Mouse (Mus musculus) gastrocnemius, postnatal 25 days (tissue): ENCODE results near the gene Fbxo6. TPM values are rescaled to one million over a fixed set of nuclear protein-coding genes. Genes with fewer than 3 reads are reported as not detected.

Source experiments
- microRNA-seq, 2 experiments: library from miRNA; unstranded; fragments of <30 nt; microRNA quantifications; one replicate each; pipeline ENCODE4 v1.2.0; 2021; ENCODE audit warnings: borderline replicate concordance in 2 of 2
- total RNA-seq, 2 experiments: library from RNA; stranded (reverse); gene quantifications; 1 replicate in 1 of 2; 2 replicates in 1 of 2; pipeline ENCODE4 v1.2.3; 2021

Fbxo6 gene
- total RNA-seq, 2 experiments from 2014 or later = 28.8 to 29.8 TPM

Small RNA genes lying within 50 kb of the gene (microRNA-seq; reads per million reads assigned to microRNA genes)
- 0 reads per million in 2 experiments for gene Mir7022

Other genes with a start within 250 kb of the Fbxo6 start
- gene Mfn2, start 247.4 kb downstream of the Fbxo6 start, total RNA-seq = 100 to 1,000 TPM; 346 to 413 TPM
- 10 to 100 TPM; 25.2 to 28.9 TPM for gene Plod1, start 215.4 kb downstream of the Fbxo6 start, total RNA-seq
- 10 to 100 TPM; 19.1 to 20.0 TPM for gene 2510039O18Rik, start 211.2 kb downstream of the Fbxo6 start, total RNA-seq
- gene Nppb, start 166.4 kb downstream of the Fbxo6 start, total RNA-seq = not detected
- gene Nppa, start 151.4 kb downstream of the Fbxo6 start, total RNA-seq = not detected
- gene Clcn6, start 113.3 kb downstream of the Fbxo6 start, total RNA-seq = 1 to 10 TPM; 3.5 to 4.7 TPM
- 1 to 10 TPM; 6.8 to 9.4 TPM for gene Mthfr, start 113.1 kb downstream of the Fbxo6 start, total RNA-seq
- 10 to 100 TPM; 10.9 to 16.2 TPM for gene Agtrap, start 64.1 kb downstream of the Fbxo6 start, total RNA-seq
- gene Mad2l2, start 21.8 kb downstream of the Fbxo6 start, total RNA-seq = 10 to 100 TPM; 10.2 to 11.0 TPM
- not detected for gene Draxin, start 21.4 kb downstream of the Fbxo6 start, total RNA-seq
- 1 to 10 TPM; 6.4 to 7.1 TPM for gene Fbxo44, start 8.3 kb upstream of the Fbxo6 start, total RNA-seq
- under 1 TPM in 1 of 2 experiments, not detected in 1; 0.28 TPM for gene Fbxo2, start 8.5 kb upstream of the Fbxo6 start, total RNA-seq
- under 1 TPM in 1 of 2 experiments, not detected in 1; 0.32 TPM for gene Disp3, start 135.8 kb upstream of the Fbxo6 start, total RNA-seq